Mouse (Mus musculus) thymus, adult 2 months (tissue): Measurements from ENCODE around the gene Agbl2. TPM values are rescaled to one million over a fixed set of nuclear protein-coding genes. Genes with fewer than 3 reads are reported as not detected.
A peak's percentile ranks its signal among the peaks of the same experiment; 100 is the strongest.

Source experiments
- DNase-seq: peaks from one replicate; pipeline ENCODE4 v3.0.0; 2021
- H3K27ac ChIP-seq: fragments of 200-500 bp; 2 replicates; pipeline ENCODE4 v1.5.1; 2012; ENCODE audit warnings: low read length, control low read depth; ENCODE audit not compliant: control insufficient read depth, insufficient read depth
- H3K27me3 ChIP-seq: fragments of 200-500 bp; 2 replicates; pipeline ENCODE4 v1.6.1; 2012; ENCODE audit warnings: mild to moderate bottlenecking, low read length, moderate library complexity, mixed read lengths; ENCODE audit not compliant: control insufficient read depth, insufficient read depth
- H3K36me3 ChIP-seq: fragments of 200-500 bp; 2 replicates; pipeline ENCODE4 v1.6.1; 2012; ENCODE audit warnings: mild to moderate bottlenecking, low read length, moderate library complexity; ENCODE audit not compliant: control insufficient read depth, insufficient read depth
- H3K4me1 ChIP-seq: fragments of 200-500 bp; replicated peaks from 2 replicates; pipeline ENCODE4 v1.6.1; 2012; ENCODE audit warnings: low read length; ENCODE audit not compliant: control insufficient read depth, insufficient read depth
- H3K4me3 ChIP-seq: fragments of 200-500 bp; 2 replicates; pipeline ENCODE4 v1.5.1; 2012; ENCODE audit warnings: mild to moderate bottlenecking, low read length, control low read depth, moderate library complexity; ENCODE audit not compliant: control insufficient read depth, insufficient read depth
- CTCF ChIP-seq: fragments of 200-500 bp; IDR thresholded peaks from 2 replicates; pipeline ENCODE4 v1.5.1; 2012; ENCODE audit warnings: mild to moderate bottlenecking, control low read depth, low read length, moderate library complexity, borderline replicate concordance; ENCODE audit not compliant: control insufficient read depth, poor library complexity, insufficient read depth; ENCODE audit errors: extremely low read depth
- POLR2A ChIP-seq: fragments of 200-500 bp; IDR thresholded peaks from 2 replicates; pipeline ENCODE4 v1.6.1; 2012; ENCODE audit warnings: mild to moderate bottlenecking, low read length, control low read depth, moderate library complexity; ENCODE audit not compliant: control insufficient read depth, poor library complexity, insufficient read depth; ENCODE audit errors: extremely low read depth
- WGBS: fragments of 180-500 bp; shearing (Covaris S2); methylation state at CpG from one replicate; pipeline ENCODE4 v1.1.7; 2018; 5-methylcytosine and 5-hydroxymethylcytosine counted together
- polyA plus RNA-seq: library from polyadenylated mRNA; depleted of rRNA; stranded (reverse); fragments of >200 nt; gene quantifications from 2 replicates; pipeline ENCODE4 v1.2.3, GENCODE M21; 2012

Gene Agbl2
- polyA plus RNA-seq, 1 experiment = 0.44 TPM

DNA sequence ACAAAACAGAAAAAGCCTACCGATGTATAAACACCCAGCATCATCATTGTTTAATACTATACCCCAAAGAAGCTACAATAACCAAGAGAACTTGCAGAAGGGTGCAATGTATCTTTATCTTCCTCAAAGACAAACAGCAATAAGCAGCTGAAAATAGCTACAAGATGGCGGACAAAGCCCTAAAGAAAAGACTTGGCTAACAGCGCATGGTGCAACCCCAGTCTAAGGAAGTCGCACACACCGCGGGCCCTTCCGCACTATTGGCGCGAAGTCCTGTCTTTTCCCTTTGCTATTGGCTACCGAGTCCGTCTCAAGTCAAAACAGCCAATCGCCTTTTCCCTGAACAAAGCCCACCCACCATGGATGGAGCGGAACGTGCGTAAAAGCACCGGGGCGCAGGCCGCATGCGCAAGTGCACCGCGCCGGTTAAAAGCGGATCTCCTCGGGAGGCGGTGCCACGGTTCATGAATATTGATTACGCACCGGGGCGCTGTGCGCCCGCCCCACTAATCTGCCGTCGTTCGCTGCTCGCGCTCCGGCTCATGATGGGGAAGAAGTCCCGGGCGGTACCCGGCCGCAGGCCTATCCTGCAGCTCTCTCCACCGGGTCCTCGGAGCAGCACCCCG lies 37.4 kb upstream of the Agbl2 start, which contains the start of gene Fnbp4:
TSS of gene Fnbp4 (plus strand) at position 318 of the 626 bp plus-strand sequence.
- Histone ChIP-seq H3K36me3 (no peaks in the 10 kb centered on the region), H3K27me3 (no peaks in the 10 kb centered on the region), H3K4me3 (peak within 1 kb of the TSS; percentile 65), H3K4me1 (peaks cover 8% of the 10 kb centered on the region), H3K27ac (peak within 1 kb of the TSS; percentile 68)
- DNase-seq = peak; percentile 97
- under 1% methylated on average over 44 of the region's 44 CpGs for WGBS
- TF ChIP-seq POLR2A (peak; percentile 92), CTCF (no peak)

DNA sequence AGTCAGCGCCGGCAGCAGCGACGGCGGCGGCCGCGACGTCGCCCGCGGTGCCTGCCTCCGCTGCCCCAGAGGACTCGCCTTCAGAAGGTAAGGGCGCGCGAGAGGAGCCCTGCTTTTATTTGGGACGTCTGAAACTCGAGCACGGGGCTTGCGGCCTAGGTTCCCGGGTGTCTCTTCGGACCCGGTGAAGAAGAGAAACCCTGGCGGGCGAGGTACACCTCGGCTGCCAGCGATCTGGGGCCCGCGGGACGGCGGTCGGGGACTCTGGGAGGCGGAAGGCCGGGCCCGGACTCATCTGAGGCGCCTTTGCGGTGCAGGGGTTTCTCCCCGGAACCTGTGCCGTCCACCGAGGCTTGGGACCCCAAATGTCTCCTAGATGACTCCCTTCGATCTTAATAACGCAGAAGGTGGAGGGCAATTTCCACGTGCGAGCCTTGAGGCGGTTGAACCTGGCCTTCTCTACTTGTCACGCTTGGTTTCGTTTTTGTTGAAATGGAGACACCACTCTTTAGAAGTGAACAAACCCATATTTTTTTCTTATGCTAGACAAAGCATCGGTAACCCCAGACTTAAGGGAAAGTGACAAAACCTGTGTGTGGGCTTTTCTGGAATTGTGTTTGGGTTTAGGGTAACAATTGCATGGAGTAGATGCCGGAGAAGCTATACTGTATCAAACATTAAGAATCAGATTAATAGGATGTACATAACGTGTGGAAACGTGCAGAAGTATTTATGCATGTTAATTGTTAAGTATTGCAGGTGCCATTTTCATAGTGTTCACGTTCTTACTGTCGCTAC lies 36.6 kb upstream of the Agbl2 start:
- DNase-seq = peak; percentile 63
- TF ChIP-seq CTCF (0 out of 2 replicates have a peak, but pooled peaks have one; percentile 11), POLR2A (no peak)
- WGBS = under 1% methylated on average over 54 of the region's 54 CpGs
- no peaks in the 10 kb centered on the region for H3K27me3 ChIP-seq
- peak overlapping the region; percentile 53 for H3K27ac ChIP-seq
- peaks cover under 1% of the 10 kb centered on the region for H3K36me3 ChIP-seq
- H3K4me3 ChIP-seq = peak overlapping the region; percentile 65
- peaks cover 8% of the 10 kb centered on the region for H3K4me1 ChIP-seq

DNA sequence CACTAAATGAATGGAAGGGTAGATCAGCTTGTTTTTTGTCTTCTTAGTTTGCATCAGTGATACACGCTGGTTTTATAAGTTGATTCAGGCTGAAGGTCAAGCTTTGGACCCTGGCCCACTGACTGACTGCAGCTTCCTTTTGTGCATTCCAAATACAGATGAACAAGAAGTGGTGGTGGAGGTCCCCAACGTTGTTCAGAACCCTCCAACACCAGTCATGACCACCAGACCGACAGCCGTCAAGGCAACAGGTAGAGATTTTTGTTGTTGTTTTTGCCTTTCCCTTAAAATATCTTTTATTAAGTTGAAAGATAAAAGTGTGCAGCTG lies 36.0 kb upstream of the Agbl2 start:
- 7% methylated on average over 4 of the region's 4 CpGs for WGBS
- H3K27me3 ChIP-seq = no peaks in the 10 kb centered on the region
- peaks cover 8% of the 10 kb centered on the region for H3K4me1 ChIP-seq
- H3K36me3 ChIP-seq = peaks cover 6% of the 10 kb centered on the region
- peak overlapping the region; percentile 33 for H3K4me3 ChIP-seq
- TF ChIP-seq CTCF (no peak), POLR2A (no peak)
- H3K27ac ChIP-seq = no peak overlapping the region
- DNase-seq = no peak

DNA sequence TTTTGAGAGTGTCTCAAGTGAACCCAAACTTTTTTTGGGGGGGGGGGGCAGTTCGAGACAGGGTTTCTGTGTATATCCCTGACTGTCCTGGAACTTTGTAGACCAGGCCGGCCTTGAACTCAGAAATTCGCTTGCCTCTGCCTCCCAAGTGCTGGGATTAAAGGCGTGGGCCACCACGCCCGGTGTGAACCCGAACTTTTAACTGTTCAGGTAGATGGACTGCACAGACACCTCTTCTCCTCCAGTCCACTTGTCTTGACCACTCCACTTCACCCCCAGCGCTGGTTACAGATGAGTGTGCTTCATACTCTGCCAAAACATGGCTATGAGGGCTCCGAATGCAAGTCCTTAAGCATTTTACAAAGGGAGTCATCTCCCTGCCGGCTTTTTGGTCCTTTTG lies 35.4 kb upstream of the Agbl2 start:
- WGBS = 94% methylated on average over 10 of the region's 10 CpGs
- H3K4me3 ChIP-seq = no peak overlapping the region
- H3K36me3 ChIP-seq = peaks cover 11% of the 10 kb centered on the region
- H3K27me3 ChIP-seq = no peaks in the 10 kb centered on the region
- H3K27ac ChIP-seq = no peak overlapping the region
- TF ChIP-seq POLR2A (no peak), CTCF (no peak)
- DNase-seq = no peak
- peaks cover 8% of the 10 kb centered on the region for H3K4me1 ChIP-seq

DNA sequence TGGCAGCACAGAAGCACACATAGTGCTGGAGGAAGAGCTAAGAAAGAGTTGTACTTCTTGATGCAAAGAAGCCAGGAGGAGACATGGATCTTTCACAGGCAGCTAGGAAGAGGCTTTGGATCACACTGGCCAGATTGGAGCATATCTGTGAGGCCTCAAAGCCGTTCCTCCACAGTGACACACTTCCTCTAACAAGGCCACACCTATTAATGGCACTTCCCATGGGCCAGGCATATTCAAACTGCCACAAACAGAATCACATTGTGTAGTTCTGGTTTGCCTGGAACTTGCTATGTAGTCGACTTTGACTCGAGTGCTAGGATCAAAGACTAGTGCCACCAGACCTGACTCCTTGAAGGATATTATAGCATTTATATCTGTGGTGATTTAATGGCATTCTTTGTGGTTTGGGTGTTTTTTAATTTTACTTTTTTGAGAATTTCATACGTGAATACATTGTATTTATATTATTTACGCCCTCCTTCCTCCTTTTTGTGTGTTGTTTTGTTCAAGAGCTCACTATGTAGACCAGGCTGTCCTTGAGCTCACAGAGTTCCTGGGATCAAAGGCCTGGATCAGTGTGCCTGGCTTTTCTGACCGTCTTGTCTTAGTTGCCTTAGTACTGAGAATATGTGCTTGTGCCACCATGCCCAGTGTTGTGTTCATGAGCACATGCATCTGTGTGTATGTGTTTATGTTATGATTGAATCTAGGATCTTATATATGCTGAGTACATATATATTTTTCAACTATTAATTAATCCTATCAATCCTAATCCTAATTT lies 32.7 kb upstream of the Agbl2 start:
- TF ChIP-seq POLR2A (no peak), CTCF (no peak)
- H3K4me3 ChIP-seq = no peak overlapping the region
- WGBS = 72% methylated on average over 6 of the region's 6 CpGs
- H3K27me3 ChIP-seq = no peaks in the 10 kb centered on the region
- no peak for DNase-seq
- H3K27ac ChIP-seq = no peak overlapping the region
- peaks cover 39% of the 10 kb centered on the region for H3K36me3 ChIP-seq
- H3K4me1 ChIP-seq = peaks cover 8% of the 10 kb centered on the region

DNA sequence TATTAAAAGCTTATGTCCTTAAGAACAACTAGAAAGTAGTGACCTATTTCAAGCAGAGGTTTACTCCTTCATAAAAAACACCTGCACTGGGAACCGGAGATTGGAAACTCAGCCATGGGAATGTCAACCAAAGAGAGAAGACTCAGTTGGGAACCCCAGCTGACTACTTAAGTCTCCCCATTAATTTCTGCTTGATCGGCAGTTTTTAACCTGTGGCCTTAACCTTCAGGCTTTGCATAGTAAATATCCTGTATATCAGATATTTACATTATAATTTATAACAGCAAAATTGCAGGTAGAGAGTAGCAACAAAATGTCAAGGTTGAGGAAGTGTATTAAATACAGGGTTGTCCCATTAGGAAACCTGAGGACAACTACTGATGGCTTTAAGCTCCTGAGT lies 29.0 kb upstream of the Agbl2 start:
- Histone ChIP-seq H3K27me3 (no peaks in the 10 kb centered on the region), H3K4me1 (peaks cover 2% of the 10 kb centered on the region), H3K27ac (no peak overlapping the region), H3K4me3 (no peak overlapping the region), H3K36me3 (peaks cover 76% of the 10 kb centered on the region)
- DNase-seq = no peak
- TF ChIP-seq CTCF (no peak), POLR2A (no peak)
- WGBS = 99% methylated on average over 2 of the region's 2 CpGs
